Mouse (Mus musculus) liver, embryonic 14.5 days (tissue): ENCODE measurements around the gene Ranbp3l.

Experiments used
- CTCF ChIP-seq: IDR thresholded peaks from 2 replicates; pipeline ENCODE4 v1.5.1; 2016; ENCODE audit warnings: antibody characterized with exemption, low read depth, control low read depth
- EP300 ChIP-seq: IDR thresholded peaks from 2 replicates; pipeline ENCODE4 v1.6.1; 2016; ENCODE audit warnings: antibody characterized with exemption, low read depth

- TF ChIP-seq CTCF (peak; percentile 54; the same call in 1 of the 2 replicates), EP300 (no peak)
These were observed 88.0 kb downstream of the Ranbp3l start for GRCm38 (mm10) chr15:9055704-9056103.
